Mouse (Mus musculus) mouse trophoblast stem cell (cell line): ENCODE data around the gene 4930507D05Rik.
"Not testable (repeated sequence)": the region's sequence is repeated elsewhere in the genome, so short reads cannot be mapped to it uniquely, and the experiment has no call there.

Source experiments
- in situ Hi-C, 2 experiments: fragments of 300-500 bp; cut with MseI, MboI; formaldehyde crosslinking; loops; 2 replicates in 1 of 2; 3 replicates in 1 of 2; pipeline ENCODE4 v1.15.1; 2025

The 4930507D05Rik gene

GRCm38 (mm10) chr10:62449364-62450279 lies at the start of gene 4930507D05Rik, which contains the start of gene Supv3l1:
Gene 4930507D05Rik, plus strand, starts transcription at chr10:62449489.
Gene Supv3l1, minus strand, starts transcription at chr10:62449738.
- in situ Hi-C loops, result no loop called here

GRCm38 (mm10) chr10:62401641-62402111 lies 47.6 kb upstream of the 4930507D05Rik start:
- in situ Hi-C loops, result loop anchor here in 1 of 2 experiments (10.0 kb wide), 1 partner anchor 137 kb away; no protein-coding TSS in a partner anchor

- in situ Hi-C loops, result loop anchor here in 1 of 2 experiments (10.0 kb wide), 1 partner anchor 140 kb away; no protein-coding TSS in a partner anchor
Measured at GRCm38 (mm10) chr10:62404901-62405300, 44.4 kb upstream of the 4930507D05Rik start.

- in situ Hi-C loops, result no loop called here
Measured at GRCm38 (mm10) chr10:62410943-62411342, 38.3 kb upstream of the 4930507D05Rik start.

GRCm38 (mm10) chr10:62411431-62412410 lies 37.6 kb upstream of the 4930507D05Rik start:
- in situ Hi-C loops, result no loop called here

GRCm38 (mm10) chr10:62412906-62413605 lies 36.2 kb upstream of the 4930507D05Rik start:
- in situ Hi-C loops, result no loop called here

GRCm38 (mm10) chr10:62413606-62413982 lies 35.7 kb upstream of the 4930507D05Rik start:
- in situ Hi-C loops, result no loop called here

- in situ Hi-C loops, result no loop called here
Measured at GRCm38 (mm10) chr10:62418831-62419356, 30.4 kb upstream of the 4930507D05Rik start.

GRCm38 (mm10) chr10:62419422-62419821 lies 29.9 kb upstream of the 4930507D05Rik start:
- in situ Hi-C loops, result no loop called here

GRCm38 (mm10) chr10:62420399-62420798 lies 28.9 kb upstream of the 4930507D05Rik start:
- in situ Hi-C loops, result no loop called here

- in situ Hi-C loops, result no loop called here
Measured at GRCm38 (mm10) chr10:62421127-62421526, 28.2 kb upstream of the 4930507D05Rik start.

GRCm38 (mm10) chr10:62422255-62422654 lies 27.0 kb upstream of the 4930507D05Rik start, which contains the start of gene Hkdc1:
Gene Hkdc1, minus strand, starts transcription at chr10:62422491.
- in situ Hi-C loops, result no loop called here

GRCm38 (mm10) chr10:62425081-62425871 lies 24.0 kb upstream of the 4930507D05Rik start:
- in situ Hi-C loops, result no loop called here

GRCm38 (mm10) chr10:62430427-62430826 lies 18.9 kb upstream of the 4930507D05Rik start:
- in situ Hi-C loops, result no loop called here

GRCm38 (mm10) chr10:62450280-62450640 lies 971 bp downstream of the 4930507D05Rik start:
- in situ Hi-C loops, result no loop called here

- in situ Hi-C loops, result not testable (repeated sequence)
Measured at GRCm38 (mm10) chr10:62452001-62452400, 2.7 kb downstream of the 4930507D05Rik start.

GRCm38 (mm10) chr10:62461321-62461720 lies 12.0 kb downstream of the 4930507D05Rik start:
- in situ Hi-C loops, result no loop called here

GRCm38 (mm10) chr10:62469736-62470135 lies 20.4 kb downstream of the 4930507D05Rik start:
- in situ Hi-C loops, result no loop called here

GRCm38 (mm10) chr10:62471105-62471504 lies 21.8 kb downstream of the 4930507D05Rik start:
- in situ Hi-C loops, result no loop called here

GRCm38 (mm10) chr10:62474944-62475343 lies 25.7 kb downstream of the 4930507D05Rik start:
- in situ Hi-C loops, result no loop called here
